Mouse (Mus musculus) forebrain, embryonic 13.5 days (tissue): ENCODE measurements around the gene Tdp1. TPM values are rescaled to one million over a fixed set of nuclear protein-coding genes. Genes with fewer than 3 reads are reported as not detected.
A peak's percentile ranks its signal among the peaks of the same experiment; 100 is the strongest.

Source experiments
- ATAC-seq: fragments of 200-750 bp; cut with Nextera tagmentation; 2 replicates; pipeline ENCODE4 v1.8.0; 2017
- H3K27ac ChIP-seq: fragments of 300-500 bp; sonication (generic); 2 replicates; pipeline ENCODE4 v1.5.1; 2015; ENCODE audit warnings: inconsistent platforms, mild to moderate bottlenecking, moderate library complexity
- H3K27me3 ChIP-seq: fragments of 300-500 bp; sonication (generic); 2 replicates; pipeline ENCODE4 v1.6.1; 2015; ENCODE audit warnings: mild to moderate bottlenecking, inconsistent platforms
- H3K36me3 ChIP-seq: fragments of 300-500 bp; sonication (generic); 2 replicates; pipeline ENCODE4 v1.6.1; 2015; ENCODE audit warnings: mild to moderate bottlenecking, inconsistent platforms; ENCODE audit not compliant: poor library complexity, severe bottlenecking
- H3K4me1 ChIP-seq: fragments of 300-500 bp; sonication (generic); 2 replicates; pipeline ENCODE4 v1.6.1; 2015; ENCODE audit warnings: inconsistent platforms
- H3K4me2 ChIP-seq: fragments of 300-500 bp; sonication (generic); 2 replicates; pipeline ENCODE4 v1.6.1; 2015; ENCODE audit warnings: inconsistent platforms, mild to moderate bottlenecking, moderate library complexity
- H3K4me3 ChIP-seq: fragments of 300-500 bp; sonication (generic); 2 replicates; pipeline ENCODE4 v1.5.1; 2015; ENCODE audit warnings: mild to moderate bottlenecking, inconsistent platforms
- H3K9ac ChIP-seq: fragments of 300-500 bp; sonication (generic); 2 replicates; pipeline ENCODE4 v1.6.1; 2015; ENCODE audit warnings: mild to moderate bottlenecking, inconsistent platforms
- H3K9me3 ChIP-seq: fragments of 300-500 bp; sonication (generic); replicated peaks from 2 replicates; pipeline ENCODE4 v1.6.1; 2016; ENCODE audit warnings: inconsistent platforms
- WGBS: fragments of 180-500 bp; shearing (Covaris S2); methylation state at CpG from one replicate; pipeline ENCODE4 v1.1.7; 2015; 5-methylcytosine and 5-hydroxymethylcytosine counted together
- polyA plus RNA-seq: library from polyadenylated mRNA; unstranded; fragments of >200 nt; fragmentation: Nextera tagmentation; extraction: Ambion mirVana; gene quantifications from 2 replicates; pipeline ENCODE4 v1.2.1, GENCODE M21; 2015

Tdp1 gene
- polyA plus RNA-seq, 1 experiment from 2014 or later, result 76.4 TPM

- Histone ChIP-seq H3K36me3 (peaks cover 61% of the 10 kb centered on the region), H3K9me3 (no peaks in the 10 kb centered on the region), H3K4me2 (no peak overlapping the region), H3K4me1 (no peaks in the 10 kb centered on the region), H3K9ac (no peak overlapping the region), H3K27ac (no peak overlapping the region), H3K4me3 (no peak overlapping the region), H3K27me3 (no peaks in the 10 kb centered on the region)
- ATAC-seq, result no peak
- WGBS, result 92% methylated on average over 3 of the region's 3 CpGs
Observed at GRCm38 (mm10) chr12:99933630-99934029, 49.3 kb downstream of the Tdp1 start.

- Histone ChIP-seq H3K4me2 (no peak overlapping the region), H3K27ac (no peak overlapping the region), H3K4me1 (no peaks in the 10 kb centered on the region), H3K9me3 (no peaks in the 10 kb centered on the region), H3K27me3 (no peaks in the 10 kb centered on the region), H3K36me3 (peaks cover 65% of the 10 kb centered on the region), H3K4me3 (no peak overlapping the region), H3K9ac (no peak overlapping the region)
- 88% methylated on average over 8 of the region's 8 CpGs for WGBS
- no peak for ATAC-seq
Observed at GRCm38 (mm10) chr12:99935403-99935802, 51.1 kb downstream of the Tdp1 start.

- peaks cover 76% of the 10 kb centered on the region for H3K36me3 ChIP-seq
- no peaks in the 10 kb centered on the region for H3K4me1 ChIP-seq
- ATAC-seq, result no peak
- H3K9me3 ChIP-seq, result no peaks in the 10 kb centered on the region
- H3K9ac ChIP-seq, result no peak overlapping the region
- H3K4me2 ChIP-seq, result no peak overlapping the region
- H3K4me3 ChIP-seq, result no peak overlapping the region
- no peaks in the 10 kb centered on the region for H3K27me3 ChIP-seq
- H3K27ac ChIP-seq, result no peak overlapping the region
- WGBS, result 87% methylated on average over 4 of the region's 4 CpGs
Observed at GRCm38 (mm10) chr12:99938476-99938875, 54.2 kb downstream of the Tdp1 start.

GRCm38 (mm10) chr12:99939179-99939578 lies 54.9 kb downstream of the Tdp1 start:
- Histone ChIP-seq H3K9ac (no peak overlapping the region), H3K36me3 (peaks cover 77% of the 10 kb centered on the region), H3K4me2 (no peak overlapping the region), H3K27ac (no peak overlapping the region), H3K27me3 (no peaks in the 10 kb centered on the region), H3K9me3 (no peaks in the 10 kb centered on the region), H3K4me1 (no peaks in the 10 kb centered on the region), H3K4me3 (no peak overlapping the region)
- no peak for ATAC-seq
- WGBS, result 91% methylated on average over 6 of the region's 6 CpGs

DNA sequence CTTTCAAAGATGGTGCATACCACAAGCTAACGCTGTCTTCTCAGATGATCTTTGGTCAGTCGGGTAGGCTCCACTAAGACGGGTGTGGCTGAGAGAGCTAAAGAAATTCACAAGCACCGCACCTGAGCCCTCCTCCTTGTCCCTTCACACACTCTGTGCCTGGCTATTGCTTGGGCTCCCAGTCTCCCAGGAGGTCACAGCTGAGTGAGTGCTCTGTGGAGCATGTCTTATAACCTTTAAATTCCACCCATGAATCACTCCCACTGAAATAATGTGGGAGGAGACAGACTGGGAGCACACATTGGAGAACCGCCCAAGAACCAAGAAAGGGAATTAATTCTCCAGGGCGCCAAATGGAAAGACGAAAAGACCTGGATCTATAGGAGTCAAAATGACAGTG lies 56.4 kb downstream of the Tdp1 start:
- H3K9me3 ChIP-seq, result no peaks in the 10 kb centered on the region
- no peak overlapping the region for H3K4me2 ChIP-seq
- no peak overlapping the region for H3K27ac ChIP-seq
- WGBS, result 89% methylated on average over 7 of the region's 7 CpGs
- H3K36me3 ChIP-seq, result peaks cover 71% of the 10 kb centered on the region
- H3K9ac ChIP-seq, result no peak overlapping the region
- no peaks in the 10 kb centered on the region for H3K27me3 ChIP-seq
- no peaks in the 10 kb centered on the region for H3K4me1 ChIP-seq
- no peak overlapping the region for H3K4me3 ChIP-seq
- no peak for ATAC-seq

GRCm38 (mm10) chr12:99942441-99942840 lies 58.1 kb downstream of the Tdp1 start:
- H3K27me3 ChIP-seq, result no peaks in the 10 kb centered on the region
- H3K36me3 ChIP-seq, result peaks cover 64% of the 10 kb centered on the region
- 92% methylated on average over 8 of the region's 8 CpGs for WGBS
- H3K9ac ChIP-seq, result no peak overlapping the region
- H3K27ac ChIP-seq, result no peak overlapping the region
- no peak overlapping the region for H3K4me2 ChIP-seq
- no peak overlapping the region for H3K4me3 ChIP-seq
- no peaks in the 10 kb centered on the region for H3K4me1 ChIP-seq
- no peaks in the 10 kb centered on the region for H3K9me3 ChIP-seq
- ATAC-seq, result no peak

DNA sequence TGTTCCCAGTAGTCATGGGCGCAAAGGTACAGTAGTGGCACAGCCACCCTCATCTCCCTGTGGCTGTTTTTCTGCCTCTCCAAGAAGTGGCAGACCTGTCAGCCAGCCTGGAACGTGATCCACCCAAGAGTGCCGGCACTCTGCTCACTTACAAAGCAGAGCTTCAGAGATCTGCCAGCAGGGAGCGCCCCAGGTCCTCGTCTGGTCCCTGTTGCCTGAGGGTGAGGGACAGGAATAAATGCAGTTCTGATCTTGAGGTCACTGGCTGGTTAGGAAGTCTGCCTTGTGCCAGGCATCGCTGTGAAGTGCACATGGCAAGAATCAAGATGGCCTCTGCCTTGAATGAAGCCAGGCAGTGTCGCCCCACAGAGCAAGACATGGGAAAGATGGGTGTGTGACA lies 68.6 kb downstream of the Tdp1 start:
- no peak overlapping the region for H3K4me3 ChIP-seq
- H3K4me1 ChIP-seq, result peaks cover 4% of the 10 kb centered on the region
- no peak overlapping the region for H3K27ac ChIP-seq
- no peaks in the 10 kb centered on the region for H3K9me3 ChIP-seq
- no peak for ATAC-seq
- WGBS, result 53% methylated on average over 7 of the region's 7 CpGs
- no peak overlapping the region for H3K4me2 ChIP-seq
- no peak overlapping the region for H3K9ac ChIP-seq
- no peaks in the 10 kb centered on the region for H3K27me3 ChIP-seq
- peaks cover 45% of the 10 kb centered on the region for H3K36me3 ChIP-seq

DNA sequence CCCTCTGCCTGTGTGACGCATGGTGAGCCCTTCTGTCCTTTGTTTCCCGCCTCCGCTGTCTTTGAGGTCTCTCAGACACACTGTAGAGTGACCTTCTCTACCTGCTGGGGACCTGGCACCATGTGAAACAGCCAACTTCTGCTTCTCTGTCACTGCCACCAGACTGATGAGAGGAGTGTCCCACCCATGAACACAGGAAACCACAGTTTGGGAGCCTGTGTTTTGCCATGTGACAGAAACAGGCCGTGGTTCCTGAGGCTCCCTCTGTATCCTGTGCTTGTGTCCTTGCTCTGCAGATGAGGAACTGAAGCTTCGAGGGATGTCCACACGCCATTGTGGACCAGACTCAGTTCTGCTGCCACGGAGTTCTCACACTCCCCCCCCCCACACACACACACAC lies 72.1 kb downstream of the Tdp1 start:
- no peaks in the 10 kb centered on the region for H3K9me3 ChIP-seq
- peaks cover 19% of the 10 kb centered on the region for H3K36me3 ChIP-seq
- no peak overlapping the region for H3K4me3 ChIP-seq
- H3K4me1 ChIP-seq, result peaks cover 30% of the 10 kb centered on the region
- H3K27ac ChIP-seq, result no peak overlapping the region
- 81% methylated on average over 7 of the region's 7 CpGs for WGBS
- H3K27me3 ChIP-seq, result peaks cover 3% of the 10 kb centered on the region; the same call in 1 of the 2 replicates
- no peak overlapping the region for H3K9ac ChIP-seq
- no peak for ATAC-seq
- H3K4me2 ChIP-seq, result no peak overlapping the region

- H3K4me2 ChIP-seq, result no peak overlapping the region
- peaks cover 30% of the 10 kb centered on the region for H3K4me1 ChIP-seq
- H3K27ac ChIP-seq, result peak overlapping the region; percentile 27; the same call in 1 of the 2 replicates
- ATAC-seq, result peak; percentile 63
- peaks cover 9% of the 10 kb centered on the region for H3K27me3 ChIP-seq
- peaks cover 14% of the 10 kb centered on the region for H3K36me3 ChIP-seq
- WGBS, result 42% methylated on average over 9 of the region's 9 CpGs
- H3K4me3 ChIP-seq, result no peak overlapping the region
- H3K9ac ChIP-seq, result no peak overlapping the region
- H3K9me3 ChIP-seq, result no peaks in the 10 kb centered on the region
Observed at GRCm38 (mm10) chr12:99958068-99959060, 74.0 kb downstream of the Tdp1 start.

- Histone ChIP-seq H3K4me1 (peaks cover 33% of the 10 kb centered on the region), H3K27ac (no peak overlapping the region), H3K27me3 (peaks cover 18% of the 10 kb centered on the region), H3K4me2 (no peak overlapping the region), H3K4me3 (no peak overlapping the region), H3K9ac (no peak overlapping the region), H3K9me3 (no peaks in the 10 kb centered on the region), H3K36me3 (peaks cover 14% of the 10 kb centered on the region)
- ATAC-seq, result 0 out of 2 replicates have a peak, but pooled peaks have one; percentile 15
Observed at GRCm38 (mm10) chr12:99959291-99959690, 75.0 kb downstream of the Tdp1 start.

GRCm38 (mm10) chr12:99959930-99960329 lies 75.6 kb downstream of the Tdp1 start:
- Histone ChIP-seq H3K4me2 (no peak overlapping the region), H3K36me3 (peaks cover 14% of the 10 kb centered on the region), H3K9me3 (no peaks in the 10 kb centered on the region), H3K9ac (no peak overlapping the region), H3K4me1 (peaks cover 39% of the 10 kb centered on the region), H3K4me3 (no peak overlapping the region), H3K27me3 (peaks cover 24% of the 10 kb centered on the region), H3K27ac (no peak overlapping the region)
- 12% methylated on average over 10 of the region's 10 CpGs for WGBS
- ATAC-seq, result peak; percentile 50; the same call in 1 of the 2 replicates

GRCm38 (mm10) chr12:99960675-99961074 lies 76.4 kb downstream of the Tdp1 start:
- no peak for ATAC-seq
- no peak overlapping the region for H3K9ac ChIP-seq
- H3K27me3 ChIP-seq, result peaks cover 32% of the 10 kb centered on the region
- H3K36me3 ChIP-seq, result peaks cover 8% of the 10 kb centered on the region
- no peak overlapping the region for H3K4me2 ChIP-seq
- 95% methylated on average over 7 of the region's 7 CpGs for WGBS
- H3K9me3 ChIP-seq, result no peaks in the 10 kb centered on the region
- no peak overlapping the region for H3K27ac ChIP-seq
- peaks cover 47% of the 10 kb centered on the region for H3K4me1 ChIP-seq
- no peak overlapping the region for H3K4me3 ChIP-seq
